Mouse (Mus musculus) lung, postnatal 0 days (tissue): Measurements from ENCODE around the gene Hmgb1. TPM values are rescaled to one million over a fixed set of nuclear protein-coding genes. Genes with fewer than 3 reads are reported as not detected.

Source experiments
- ATAC-seq: fragments of 200-750 bp; cut with Nextera tagmentation; 2 replicates; pipeline ENCODE4 v1.8.0; 2017; ENCODE audit warnings: moderate library complexity
- DNase-seq: peaks from one replicate; pipeline ENCODE4 v3.0.0-alpha.2; 2016; ENCODE audit warnings: low spot score
- H3K27ac ChIP-seq: fragments of 300-500 bp; sonication (generic); 2 replicates; pipeline ENCODE4 v1.5.1; 2014; ENCODE audit warnings: antibody characterized with exemption, mild to moderate bottlenecking, low read length, mixed read lengths
- H3K27me3 ChIP-seq: fragments of 300-500 bp; sonication (generic); replicated peaks from 2 replicates; pipeline ENCODE4 v1.6.1; 2014; ENCODE audit warnings: low read length, mixed read lengths; ENCODE audit not compliant: insufficient read depth
- H3K36me3 ChIP-seq: fragments of 300-500 bp; sonication (generic); 2 replicates; pipeline ENCODE4 v1.6.1; 2014; ENCODE audit warnings: low read length, mixed read lengths; ENCODE audit not compliant: insufficient read depth
- H3K4me1 ChIP-seq: fragments of 300-500 bp; sonication (generic); 2 replicates; pipeline ENCODE4 v1.6.1; 2014; ENCODE audit warnings: antibody characterized with exemption, low read depth, low read length, mixed read lengths; ENCODE audit not compliant: insufficient read depth
- H3K4me2 ChIP-seq: fragments of 300-500 bp; sonication (generic); replicated peaks from 2 replicates; pipeline ENCODE4 v1.6.1; 2014; ENCODE audit warnings: low read depth, mild to moderate bottlenecking, low read length, moderate library complexity, mixed read lengths
- H3K4me3 ChIP-seq: fragments of 300-500 bp; sonication (generic); 2 replicates; pipeline ENCODE4 v1.5.1; 2014; ENCODE audit warnings: low read depth, low read length
- H3K9ac ChIP-seq: fragments of 300-500 bp; sonication (generic); replicated peaks from 2 replicates; pipeline ENCODE4 v1.6.1; 2014; ENCODE audit warnings: low read depth, mild to moderate bottlenecking
- H3K9me3 ChIP-seq: fragments of 300-500 bp; sonication (generic); 2 replicates; pipeline ENCODE4 v1.6.1; 2016; ENCODE audit warnings: low read length, mixed read lengths
- CTCF ChIP-seq: IDR thresholded peaks from 2 replicates; pipeline ENCODE4 v1.5.1; 2016; ENCODE audit warnings: antibody characterized with exemption, mild to moderate bottlenecking
- EP300 ChIP-seq: IDR thresholded peaks from 2 replicates; pipeline ENCODE4 v1.6.1; 2016; ENCODE audit warnings: antibody characterized with exemption, mild to moderate bottlenecking, control low read depth
- WGBS: fragments of 180-500 bp; shearing (Covaris S2); extraction: QIAGEN DNeasy Blood & Tissue Kit; methylation state at CpG from one replicate; pipeline ENCODE4 v1.1.7; 2014; 5-methylcytosine and 5-hydroxymethylcytosine counted together
- polyA plus RNA-seq: library from polyadenylated mRNA; unstranded; fragments of >200 nt; fragmentation: Nextera tagmentation; extraction: Ambion mirVana; gene quantifications from 2 replicates; pipeline ENCODE4 v1.2.1, GENCODE M21; 2015

Hmgb1 gene
- polyA plus RNA-seq, 1 experiment from 2014 or later: 616 TPM

DNA sequence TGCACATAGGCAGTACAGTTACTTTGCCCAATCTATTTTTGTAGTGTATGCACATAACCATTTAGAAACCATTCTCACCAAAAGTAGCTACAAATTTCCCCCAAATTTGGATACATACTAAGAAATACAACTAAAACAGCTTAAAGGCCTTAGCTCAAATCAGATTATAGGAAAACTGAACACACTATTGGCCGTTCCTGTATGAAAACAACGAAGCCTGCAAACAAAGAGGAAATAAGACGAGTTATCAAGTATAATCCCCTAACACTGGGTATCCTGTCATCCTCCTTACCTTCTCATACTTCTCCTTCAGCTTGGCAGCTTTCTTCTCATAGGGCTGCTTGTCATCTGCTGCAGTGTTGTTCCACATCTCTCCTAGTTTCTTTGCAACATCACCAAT lies 134.9 kb downstream of the Hmgb1 start:
- WGBS: 52% methylated on average over 3 of the region's 3 CpGs
- Histone ChIP-seq H3K4me3 (no peak overlapping the region), H3K4me2 (no peak overlapping the region), H3K27ac (no peak overlapping the region), H3K27me3 (no peaks in the 10 kb centered on the region), H3K36me3 (peaks cover 6% of the 10 kb centered on the region; the same call in 1 of the 2 replicates), H3K4me1 (no peaks in the 10 kb centered on the region), H3K9ac (no peak overlapping the region), H3K9me3 (no peaks in the 10 kb centered on the region)
- ATAC-seq (no peak), DNase-seq (no peak)
- TF ChIP-seq EP300 (no peak), CTCF (no peak)

DNA sequence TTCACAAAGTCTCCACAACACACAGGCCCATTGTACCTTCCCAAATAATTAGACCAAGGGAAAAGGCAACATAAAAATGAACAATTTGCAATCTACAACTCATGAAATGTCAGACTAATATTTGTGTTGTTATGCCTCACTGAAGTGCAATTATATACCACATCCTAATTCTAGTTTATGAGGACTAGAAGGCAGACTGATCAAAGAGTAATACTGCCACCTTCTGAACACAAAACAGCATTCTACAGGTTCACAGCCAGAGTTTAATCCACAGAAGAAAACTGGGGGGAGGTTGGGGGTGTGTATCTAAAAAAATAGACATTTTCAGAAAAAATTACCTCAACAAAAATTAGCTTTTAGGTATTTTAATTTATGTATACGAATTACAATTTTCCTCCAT lies 135.3 kb downstream of the Hmgb1 start:
- WGBS: 85% methylated on average over 1 of the region's 1 CpGs
- peak; percentile 56 for DNase-seq
- H3K27ac ChIP-seq: no peak overlapping the region
- no peak for ATAC-seq
- H3K4me1 ChIP-seq: no peaks in the 10 kb centered on the region
- no peak overlapping the region for H3K4me3 ChIP-seq
- TF ChIP-seq EP300 (no peak), CTCF (peak; percentile 52)
- no peaks in the 10 kb centered on the region for H3K9me3 ChIP-seq
- H3K27me3 ChIP-seq: no peaks in the 10 kb centered on the region
- no peak overlapping the region for H3K4me2 ChIP-seq
- no peak overlapping the region for H3K9ac ChIP-seq
- H3K36me3 ChIP-seq: peaks cover 6% of the 10 kb centered on the region; the same call in 1 of the 2 replicates

- Histone ChIP-seq H3K4me3 (no peak overlapping the region), H3K9ac (no peak overlapping the region), H3K4me2 (no peak overlapping the region), H3K27ac (no peak overlapping the region), H3K27me3 (no peaks in the 10 kb centered on the region), H3K9me3 (no peaks in the 10 kb centered on the region), H3K4me1 (no peaks in the 10 kb centered on the region), H3K36me3 (peaks cover 6% of the 10 kb centered on the region; the same call in 1 of the 2 replicates)
- DNase-seq: no peak
- WGBS: 80% methylated on average over 9 of the region's 9 CpGs
- TF ChIP-seq CTCF (no peak), EP300 (no peak)
- ATAC-seq: no peak
Observed at GRCm38 (mm10) chr5:149046650-149047049, 137.6 kb downstream of the Hmgb1 start.

- Histone ChIP-seq H3K4me3 (no peak overlapping the region), H3K4me2 (no peak overlapping the region), H3K4me1 (no peaks in the 10 kb centered on the region), H3K36me3 (peaks cover 6% of the 10 kb centered on the region; the same call in 1 of the 2 replicates), H3K27me3 (no peaks in the 10 kb centered on the region), H3K9ac (no peak overlapping the region), H3K27ac (no peak overlapping the region), H3K9me3 (no peaks in the 10 kb centered on the region)
- TF ChIP-seq CTCF (no peak), EP300 (no peak)
- 69% methylated on average over 9 of the region's 9 CpGs for WGBS
- DNase-seq (peak; percentile 26), ATAC-seq (no peak)
Observed at GRCm38 (mm10) chr5:149045470-149046085, 138.7 kb downstream of the Hmgb1 start.

DNA sequence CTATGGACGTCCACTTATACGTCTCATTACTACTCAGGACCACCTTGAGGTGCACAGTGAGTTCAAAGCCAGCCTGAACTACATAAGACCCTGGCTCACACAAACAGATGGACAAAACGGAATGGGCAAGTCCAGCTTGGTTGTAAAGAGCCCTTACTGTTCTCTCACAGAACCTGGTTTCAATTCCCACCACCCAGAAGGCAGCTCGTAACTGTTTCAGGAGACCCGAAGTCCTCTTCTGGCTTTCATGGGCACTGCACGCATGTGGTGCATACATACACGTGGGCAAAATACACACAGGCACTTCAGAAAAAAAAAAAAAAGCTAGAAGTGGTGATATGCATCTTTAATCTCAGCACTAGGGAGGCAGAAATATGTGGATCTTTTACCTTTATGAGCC lies 139.2 kb downstream of the Hmgb1 start:
- Histone ChIP-seq H3K9ac (no peak overlapping the region), H3K27ac (no peak overlapping the region), H3K9me3 (no peaks in the 10 kb centered on the region), H3K36me3 (peaks cover 6% of the 10 kb centered on the region; the same call in 1 of the 2 replicates), H3K4me2 (no peak overlapping the region), H3K4me3 (no peak overlapping the region), H3K4me1 (no peaks in the 10 kb centered on the region), H3K27me3 (no peaks in the 10 kb centered on the region)
- 76% methylated on average over 7 of the region's 7 CpGs for WGBS
- TF ChIP-seq EP300: no peak
- peak; percentile 34; the same call in 1 of the 2 replicates for TF ChIP-seq CTCF
- ATAC-seq: no peak
- no peak for DNase-seq

DNA sequence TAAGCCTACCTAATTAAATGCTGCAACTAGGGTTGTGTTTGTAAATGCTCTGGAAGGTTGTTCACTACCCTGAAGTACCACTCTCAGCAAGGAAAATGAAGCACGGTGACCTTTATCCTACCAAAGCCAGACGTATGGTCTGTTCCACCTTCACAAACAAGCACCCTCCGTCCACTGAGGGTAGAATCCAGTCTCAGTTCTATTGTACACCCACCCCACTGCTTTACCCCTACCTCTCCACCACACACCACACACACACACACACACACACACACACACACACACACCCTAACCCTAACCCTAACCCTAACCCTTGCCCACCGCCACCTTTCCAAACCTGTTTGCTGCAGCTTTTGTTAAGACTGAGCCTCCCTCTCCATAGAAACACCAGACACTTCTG lies 140.2 kb downstream of the Hmgb1 start:
- H3K4me2 ChIP-seq: no peak overlapping the region
- ATAC-seq (no peak), DNase-seq (no peak)
- no peak for TF ChIP-seq EP300
- no peak for TF ChIP-seq CTCF
- no peak overlapping the region for H3K9ac ChIP-seq
- no peak overlapping the region for H3K27ac ChIP-seq
- peaks cover 6% of the 10 kb centered on the region; the same call in 1 of the 2 replicates for H3K36me3 ChIP-seq
- H3K9me3 ChIP-seq: no peaks in the 10 kb centered on the region
- 58% methylated on average over 4 of the region's 4 CpGs for WGBS
- H3K4me1 ChIP-seq: no peaks in the 10 kb centered on the region
- no peak overlapping the region for H3K4me3 ChIP-seq
- H3K27me3 ChIP-seq: no peaks in the 10 kb centered on the region
